Mouse (Mus musculus) kidney, adult 2 months (tissue): ENCODE results near the gene Ipo11. TPM values are rescaled to one million over a fixed set of nuclear protein-coding genes. Genes with fewer than 3 reads are reported as not detected.

Source experiments
- DNase-seq: peaks from one replicate; pipeline ENCODE4 v3.0.0; 2021
- H3K27ac ChIP-seq: fragments of 200-500 bp; 2 replicates; pipeline ENCODE4 v1.5.1; 2012; ENCODE audit warnings: low read depth, low read length, control low read depth, inconsistent platforms; ENCODE audit not compliant: insufficient read depth
- H3K27me3 ChIP-seq: fragments of 200-500 bp; replicated peaks from 2 replicates; pipeline ENCODE4 v1.6.1; 2012; ENCODE audit warnings: mild to moderate bottlenecking, moderate library complexity, low read length, inconsistent platforms; ENCODE audit not compliant: control insufficient read depth, insufficient read depth
- H3K36me3 ChIP-seq: fragments of 200-500 bp; 2 replicates; pipeline ENCODE4 v1.6.1; 2012; ENCODE audit warnings: mild to moderate bottlenecking, moderate library complexity, low read length, inconsistent platforms; ENCODE audit not compliant: control insufficient read depth, insufficient read depth
- H3K4me1 ChIP-seq: fragments of 200-500 bp; 2 replicates; pipeline ENCODE4 v1.6.1; 2011; ENCODE audit warnings: low read length; ENCODE audit not compliant: control insufficient read depth, insufficient read depth
- H3K4me3 ChIP-seq: fragments of 200-500 bp; 2 replicates; pipeline ENCODE4 v1.5.1; 2011; ENCODE audit warnings: mild to moderate bottlenecking, low read depth, low read length, control low read depth; ENCODE audit not compliant: insufficient read depth
- CTCF ChIP-seq: fragments of 200-500 bp; conservative IDR thresholded peaks from 2 replicates; pipeline ENCODE4 v1.5.1; 2011; ENCODE audit warnings: low read depth, mild to moderate bottlenecking, control low read depth, low read length, moderate library complexity, mixed read lengths; ENCODE audit not compliant: insufficient read depth, insufficient read length
- POLR2A ChIP-seq: fragments of 200-500 bp; IDR thresholded peaks from one replicate; pipeline ENCODE4 v1.6.1; 2011; ENCODE audit warnings: low read depth, low read length, control low read depth
- WGBS: fragments of 180-500 bp; shearing (Covaris S2); methylation state at CpG from one replicate; pipeline ENCODE4 v1.1.7; 2018; 5-methylcytosine and 5-hydroxymethylcytosine counted together
- polyA plus RNA-seq: library from polyadenylated mRNA; depleted of rRNA; stranded (reverse); fragments of >200 nt; gene quantifications from 2 replicates; pipeline ENCODE4 v1.2.3, GENCODE M21; 2012

Gene Ipo11
- polyA plus RNA-seq, 1 experiment = 18.9 TPM

- Histone ChIP-seq H3K4me3 (no peak overlapping the region), H3K4me1 (no peaks in the 10 kb centered on the region), H3K27ac (0 out of 2 replicates have a peak overlapping the region, but pooled peaks have one; percentile 9), H3K27me3 (no peaks in the 10 kb centered on the region), H3K36me3 (no peaks in the 10 kb centered on the region)
- peak; percentile 28 for DNase-seq
- no peak for TF ChIP-seq POLR2A
- 77% methylated on average over 5 of the region's 5 CpGs for WGBS
Measured at GRCm38 (mm10) chr13:106805146-106805545, 131.6 kb downstream of the Ipo11 start.

- H3K4me1 ChIP-seq = no peaks in the 10 kb centered on the region
- no peak overlapping the region for H3K4me3 ChIP-seq
- WGBS = 37% methylated on average over 3 of the region's 3 CpGs
- no peak for TF ChIP-seq POLR2A
- no peak for TF ChIP-seq CTCF
- no peak overlapping the region for H3K27ac ChIP-seq
- H3K36me3 ChIP-seq = peaks cover 6% of the 10 kb centered on the region
- H3K27me3 ChIP-seq = no peaks in the 10 kb centered on the region
- no peak for DNase-seq
Measured at GRCm38 (mm10) chr13:106798026-106798425, 138.7 kb downstream of the Ipo11 start.

GRCm38 (mm10) chr13:106788817-106789216, 147.9 kb downstream of the Ipo11 start:
- TF ChIP-seq CTCF (no peak), POLR2A (no peak)
- no peak overlapping the region for H3K4me3 ChIP-seq
- 96% methylated on average over 7 of the region's 7 CpGs for WGBS
- no peaks in the 10 kb centered on the region; the same call in 1 of the 2 replicates for H3K36me3 ChIP-seq
- no peak for DNase-seq
- no peak overlapping the region for H3K27ac ChIP-seq
- no peaks in the 10 kb centered on the region for H3K4me1 ChIP-seq
- no peaks in the 10 kb centered on the region for H3K27me3 ChIP-seq

- TF ChIP-seq CTCF = no peak
- no peak for TF ChIP-seq POLR2A
- 91% methylated on average over 10 of the region's 10 CpGs for WGBS
- H3K4me3 ChIP-seq = no peak overlapping the region
- H3K4me1 ChIP-seq = no peaks in the 10 kb centered on the region
- no peak for DNase-seq
- H3K36me3 ChIP-seq = no peaks in the 10 kb centered on the region
- H3K27ac ChIP-seq = no peak overlapping the region
- no peaks in the 10 kb centered on the region for H3K27me3 ChIP-seq
Measured at GRCm38 (mm10) chr13:106768807-106769206, 168.0 kb downstream of the Ipo11 start.

- Histone ChIP-seq H3K27ac (no peak overlapping the region), H3K27me3 (no peaks in the 10 kb centered on the region), H3K4me1 (no peaks in the 10 kb centered on the region), H3K36me3 (no peaks in the 10 kb centered on the region), H3K4me3 (no peak overlapping the region)
- DNase-seq = no peak
- TF ChIP-seq CTCF (no peak), POLR2A (no peak)
- 45% methylated on average over 1 of the region's 1 CpGs for WGBS
Measured at GRCm38 (mm10) chr13:106762611-106763010, 174.1 kb downstream of the Ipo11 start.

GRCm38 (mm10) chr13:106761661-106762060, 175.1 kb downstream of the Ipo11 start:
- no peak overlapping the region for H3K27ac ChIP-seq
- H3K4me1 ChIP-seq = no peaks in the 10 kb centered on the region
- no peaks in the 10 kb centered on the region for H3K36me3 ChIP-seq
- WGBS = 96% methylated on average over 1 of the region's 1 CpGs
- no peak overlapping the region for H3K4me3 ChIP-seq
- H3K27me3 ChIP-seq = no peaks in the 10 kb centered on the region
- TF ChIP-seq POLR2A (no peak), CTCF (no peak)
- no peak for DNase-seq

GRCm38 (mm10) chr13:106760232-106760875, 176.4 kb downstream of the Ipo11 start:
- Histone ChIP-seq H3K36me3 (no peaks in the 10 kb centered on the region), H3K27me3 (no peaks in the 10 kb centered on the region), H3K4me3 (no peak overlapping the region), H3K4me1 (no peaks in the 10 kb centered on the region), H3K27ac (peak overlapping the region; percentile 45)
- no peak for TF ChIP-seq POLR2A
- no peak for TF ChIP-seq CTCF
- DNase-seq = peak; percentile 76
- 48% methylated on average over 14 of the region's 14 CpGs for WGBS

GRCm38 (mm10) chr13:106755892-106756291, 180.9 kb downstream of the Ipo11 start:
- Histone ChIP-seq H3K27ac (no peak overlapping the region), H3K27me3 (no peaks in the 10 kb centered on the region), H3K4me3 (no peak overlapping the region), H3K4me1 (no peaks in the 10 kb centered on the region; the same call in 1 of the 2 replicates), H3K36me3 (no peaks in the 10 kb centered on the region)
- TF ChIP-seq CTCF (no peak), POLR2A (no peak)
- WGBS = 55% methylated on average over 5 of the region's 5 CpGs
- DNase-seq = no peak
